Mouse (Mus musculus) right cerebral cortex, postnatal 4 days (tissue): ENCODE measurements around the gene Tmem259.

Source experiments
- DNase-seq: peaks from one replicate; pipeline ENCODE4 v3.0.0-alpha.2; 2022

Gene Tmem259

DNA sequence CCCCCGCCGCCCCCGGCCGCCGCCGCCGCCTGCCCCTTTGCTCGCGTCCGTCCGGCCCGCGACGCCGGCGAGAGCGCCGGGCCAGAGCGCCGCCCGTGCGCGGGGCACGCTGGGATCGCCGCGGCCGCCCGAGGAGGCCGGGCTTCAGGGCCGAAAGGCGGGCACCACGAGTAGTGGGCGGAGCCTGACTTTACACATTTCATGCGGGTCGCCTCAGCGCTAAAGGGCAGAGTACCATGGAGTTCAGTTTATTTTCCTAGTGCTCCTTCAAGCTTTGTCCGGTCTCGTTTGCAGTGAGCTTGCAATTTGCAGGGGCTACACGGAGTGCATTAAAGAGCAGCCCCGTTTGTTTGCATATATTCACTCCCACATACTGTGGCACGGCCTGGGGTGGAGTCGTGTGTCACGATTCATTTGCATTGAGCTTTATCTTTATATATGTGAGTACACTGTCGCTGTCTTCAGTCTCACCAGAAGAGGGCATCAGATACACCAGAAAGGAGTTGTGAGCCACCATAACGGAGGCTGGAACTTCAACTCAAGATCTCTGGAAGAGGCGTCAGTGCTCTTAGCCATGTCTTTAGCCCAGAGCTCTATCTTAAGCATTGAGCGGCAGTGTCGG is at the start of gene Tmem259:
Gene Tmem259, minus strand, starts transcription at position 136 of the 622 bp plus-strand sequence.
- DNase-seq, result peak; percentile 78

DNA sequence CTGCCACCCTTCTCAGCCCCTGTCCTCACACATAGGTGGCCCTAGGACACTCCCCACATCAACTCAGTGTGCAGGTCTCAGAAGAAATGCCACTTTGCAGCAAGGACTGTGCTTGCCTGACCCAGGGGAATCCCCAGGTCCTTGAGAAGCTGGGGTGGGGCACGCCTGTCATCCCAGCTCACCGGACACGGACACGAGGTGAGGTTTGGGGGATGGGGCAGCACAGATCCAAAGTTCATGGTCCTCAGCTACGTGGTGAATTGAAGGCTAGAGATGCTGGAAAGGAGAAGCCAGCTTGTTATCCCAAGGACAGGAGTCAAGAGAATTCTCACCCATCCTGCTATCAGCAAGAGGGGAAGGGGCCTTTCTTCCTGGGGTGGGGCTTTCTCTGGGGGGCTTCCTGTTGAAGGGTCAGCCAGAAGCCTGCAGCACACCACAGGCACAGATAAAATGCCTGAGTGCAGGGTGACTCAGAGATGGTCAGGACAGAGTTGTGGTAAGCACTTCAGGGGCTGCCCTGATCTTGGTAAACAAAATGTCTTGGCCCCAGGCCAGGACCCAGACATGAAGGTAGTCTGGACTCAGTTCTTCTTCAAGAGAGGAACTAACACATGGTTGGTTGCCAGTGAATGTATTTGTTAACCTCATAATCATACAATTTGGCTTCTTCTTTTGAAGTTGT is 48.8 kb upstream of the Tmem259 start:
- DNase-seq, result no peak

DNA sequence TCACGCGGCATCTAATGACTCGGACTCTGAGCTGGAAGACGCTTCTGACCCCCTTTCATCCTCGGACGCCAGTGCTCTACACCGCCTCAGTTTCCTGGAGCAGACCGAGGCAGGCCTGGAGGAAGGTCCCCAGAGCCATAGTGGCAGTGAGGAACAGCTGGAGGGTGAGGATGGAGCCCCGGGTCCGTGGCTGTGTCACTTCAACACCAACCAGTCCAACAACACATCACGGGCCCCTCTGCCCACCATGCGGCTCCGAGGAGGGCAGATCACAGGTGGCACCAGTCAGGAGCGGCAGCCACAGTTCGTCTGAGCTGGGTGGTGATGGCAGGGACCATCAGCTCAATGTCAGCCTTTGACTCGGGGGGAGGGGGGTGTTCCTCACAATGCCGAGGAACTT is 46.6 kb upstream of the Tmem259 start:
- DNase-seq, result no peak

DNA sequence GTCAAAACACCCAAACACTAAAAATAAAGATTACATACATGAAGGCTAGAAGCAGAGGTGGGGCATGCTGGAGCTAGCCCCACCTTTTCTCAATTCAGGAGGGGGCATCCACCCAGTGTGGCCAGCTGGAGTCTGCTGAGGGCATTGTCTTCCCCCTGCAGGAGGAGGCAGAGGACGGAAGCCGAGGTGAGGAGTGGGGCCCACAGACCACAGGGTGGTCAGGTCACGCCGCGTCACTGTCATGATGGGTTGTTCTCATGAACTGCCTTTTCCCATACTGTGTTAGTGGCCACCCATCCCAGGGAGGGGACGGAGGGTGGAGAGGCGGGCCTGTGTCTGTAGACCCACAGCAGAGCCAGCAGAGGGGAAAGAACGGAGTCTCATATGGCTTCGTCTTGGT is 46.1 kb upstream of the Tmem259 start:
- no peak for DNase-seq

DNA sequence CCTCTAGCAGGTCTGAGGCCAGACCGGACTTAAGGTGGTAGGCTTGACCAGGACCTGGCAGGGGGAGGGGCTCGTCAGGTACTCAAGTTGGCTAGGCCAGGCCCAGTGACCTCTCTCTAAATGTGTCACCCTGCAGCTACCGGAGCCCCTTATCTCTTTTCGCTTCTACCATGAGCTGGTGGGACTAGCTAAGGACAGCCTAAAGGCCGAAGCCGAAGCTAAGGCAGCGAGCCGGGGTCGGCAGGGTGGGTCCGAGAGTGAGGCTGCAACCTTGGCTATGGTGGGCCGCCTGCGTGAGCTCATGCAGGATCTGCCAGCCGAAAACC is 44.4 kb upstream of the Tmem259 start:
- no peak for DNase-seq

DNA sequence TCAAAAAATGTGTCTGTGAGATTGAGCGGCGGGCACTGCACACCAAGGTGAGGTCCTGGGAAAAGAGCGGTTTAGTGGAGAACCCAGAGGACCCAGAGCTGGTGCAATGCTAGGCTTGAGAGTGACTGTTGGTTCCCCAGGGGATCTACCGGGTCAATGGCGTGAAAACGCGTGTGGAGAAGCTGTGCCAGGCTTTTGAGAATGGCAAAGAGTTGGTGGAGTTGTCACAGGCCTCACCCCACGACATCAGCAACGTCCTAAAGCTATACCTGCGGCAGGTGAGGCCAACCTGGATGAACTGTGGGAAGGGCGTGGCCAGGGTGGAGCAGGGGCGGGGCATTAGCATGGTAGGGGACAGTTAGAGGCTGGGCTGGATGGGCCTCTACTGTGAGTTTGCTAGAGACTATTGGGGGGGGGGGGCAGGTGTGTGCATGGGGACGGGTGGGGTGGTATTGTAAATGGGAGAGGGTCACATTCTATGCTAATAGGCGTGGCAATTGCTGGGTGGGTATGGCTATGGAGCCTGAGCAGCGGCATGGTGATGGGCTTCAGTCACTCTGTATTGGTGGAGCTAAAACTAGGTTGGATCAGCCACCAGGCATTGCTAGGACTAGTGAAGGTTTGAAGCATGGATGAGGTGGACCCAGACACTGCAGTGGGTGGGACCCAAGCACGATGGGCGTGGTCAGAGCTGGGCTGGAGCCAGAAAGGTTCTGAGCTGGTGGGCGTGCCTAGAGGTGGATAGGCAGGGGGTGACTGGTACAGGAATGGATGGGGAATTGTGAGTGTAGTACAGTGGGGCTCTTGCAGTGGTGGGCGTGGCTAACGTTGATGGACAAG is 43.8 kb upstream of the Tmem259 start:
- DNase-seq, result no peak

DNA sequence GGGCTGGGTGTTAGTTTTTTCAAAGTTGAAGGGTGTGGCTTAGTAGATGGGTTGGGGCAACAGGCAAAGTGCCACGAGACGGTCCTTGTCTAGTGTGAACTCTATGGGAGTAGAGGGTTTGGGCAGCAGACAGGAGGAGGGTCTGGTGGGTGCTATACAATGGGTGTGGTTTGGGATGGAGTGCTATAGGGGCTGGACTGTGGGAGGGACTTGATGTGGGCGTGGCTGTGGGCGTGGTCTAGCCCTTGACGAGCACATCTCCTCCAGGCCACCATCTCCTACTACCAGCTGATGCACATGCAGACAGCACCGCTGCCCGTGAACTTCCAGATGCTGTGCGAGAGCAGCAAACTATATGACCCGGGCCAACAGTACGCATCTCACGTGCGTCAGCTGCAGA is 41.8 kb upstream of the Tmem259 start:
- DNase-seq, result no peak

DNA sequence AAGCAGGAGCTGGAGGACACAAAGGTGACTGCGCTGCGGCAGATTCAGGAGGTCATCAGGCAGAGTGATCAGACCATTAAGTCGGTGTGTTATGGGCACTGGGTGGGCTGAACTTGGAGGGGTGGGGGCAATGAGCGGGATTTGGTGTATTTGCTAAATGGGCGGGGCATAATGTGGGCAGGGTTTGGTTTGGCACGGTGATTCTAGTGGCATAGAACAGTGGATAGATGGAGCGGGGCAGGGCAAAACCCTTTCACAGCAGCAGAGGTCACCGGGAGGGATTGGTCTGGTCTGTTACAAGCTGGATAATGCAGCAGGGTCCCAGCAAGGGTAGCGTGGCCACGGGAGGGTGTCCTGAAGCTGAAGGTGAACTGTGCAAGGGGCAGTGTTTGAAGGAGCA is 41.3 kb upstream of the Tmem259 start:
- DNase-seq, result no peak

DNA sequence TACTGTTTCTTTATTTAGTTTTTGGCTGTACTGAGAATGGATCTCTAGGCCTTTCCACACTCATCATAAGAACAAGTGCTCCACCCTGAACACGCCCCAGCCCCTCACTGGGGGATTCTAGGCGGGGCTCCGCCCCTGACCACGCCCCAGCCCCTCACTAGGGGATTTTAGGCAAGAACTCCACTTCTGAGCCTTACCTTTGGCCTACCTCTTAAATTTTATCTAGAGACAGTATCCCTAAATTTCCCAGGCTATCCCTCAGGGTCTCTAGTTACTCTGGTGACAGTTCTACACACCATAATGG is 40.9 kb upstream of the Tmem259 start:
- DNase-seq, result no peak

DNA sequence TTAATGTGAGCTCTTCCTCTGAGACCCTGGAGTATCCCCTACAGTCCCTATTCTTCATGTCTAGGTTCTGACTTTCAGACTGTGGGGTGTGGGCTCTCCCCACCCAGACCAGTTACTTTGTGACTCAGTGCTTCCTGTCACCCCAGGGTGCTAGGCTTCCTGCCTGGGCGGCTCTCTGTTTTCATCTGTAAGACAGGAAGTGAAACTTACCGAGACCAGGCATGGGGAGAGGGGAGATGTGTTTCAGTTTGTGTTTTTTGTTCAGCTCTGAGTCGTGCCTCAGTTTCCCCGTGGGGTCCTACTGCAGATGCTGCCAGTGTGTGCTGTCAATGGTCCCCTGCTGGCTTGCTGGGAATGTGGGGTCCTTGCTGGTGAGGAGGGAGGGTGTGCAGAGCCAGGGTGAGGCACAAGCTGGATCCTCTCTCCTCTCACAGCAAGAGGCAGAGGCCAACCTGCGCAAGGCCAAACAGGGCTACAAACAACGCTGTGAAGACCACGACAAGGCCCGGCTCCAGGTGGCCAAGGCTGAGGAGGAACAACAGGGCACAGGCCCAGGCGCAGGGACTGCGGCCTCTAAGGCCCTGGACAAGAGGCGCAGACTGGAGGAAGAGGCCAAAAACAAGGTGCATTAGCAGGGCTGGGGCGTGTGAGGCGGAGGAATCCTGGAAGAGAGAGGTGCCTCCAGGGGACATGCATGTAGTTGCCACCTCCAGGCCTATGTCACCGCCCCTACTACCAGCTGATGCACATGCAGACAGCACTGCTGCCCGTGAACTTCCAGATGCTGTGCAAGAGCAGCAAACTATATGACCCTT is 40.3 kb upstream of the Tmem259 start:
- no peak for DNase-seq

DNA sequence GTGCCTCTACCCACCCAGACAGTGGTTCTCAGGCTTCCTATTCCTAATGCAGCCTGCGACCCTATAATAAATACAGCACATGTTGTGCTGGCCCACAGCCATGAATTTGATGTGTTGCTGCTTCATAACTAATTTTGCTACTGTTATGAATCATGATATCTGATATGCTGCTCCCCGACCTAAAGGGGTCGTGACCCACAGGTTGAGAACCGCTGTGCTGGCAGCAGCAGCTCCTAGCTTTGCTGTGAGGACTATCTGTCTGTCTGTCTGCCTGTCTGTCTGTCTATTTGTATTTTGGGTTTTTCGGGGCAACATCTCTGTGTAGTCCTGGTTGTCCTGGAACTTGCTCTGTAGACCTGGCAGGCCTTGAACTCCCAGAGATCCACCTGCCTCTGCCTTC is 39.6 kb upstream of the Tmem259 start:
- DNase-seq, result no peak

DNA sequence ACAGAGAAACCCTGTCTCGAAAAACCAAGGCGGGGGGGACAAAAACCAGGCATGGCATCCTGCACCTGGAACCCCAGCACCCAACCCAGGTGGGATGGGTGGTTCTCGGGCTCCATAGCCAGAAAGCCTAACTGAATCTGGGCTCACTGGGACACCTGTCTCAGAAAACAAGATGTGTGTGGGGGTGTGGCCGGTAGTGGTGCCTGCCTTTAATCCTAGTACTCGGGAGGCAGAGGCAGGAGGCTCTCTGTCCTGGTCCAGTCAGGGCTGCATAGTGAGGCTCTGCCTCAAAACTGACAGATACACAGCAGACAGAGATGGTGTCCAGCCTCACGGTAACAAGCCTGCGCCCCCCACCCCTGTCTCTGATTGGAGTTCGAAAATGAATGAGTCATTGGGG is 38.7 kb upstream of the Tmem259 start:
- DNase-seq, result no peak

DNA sequence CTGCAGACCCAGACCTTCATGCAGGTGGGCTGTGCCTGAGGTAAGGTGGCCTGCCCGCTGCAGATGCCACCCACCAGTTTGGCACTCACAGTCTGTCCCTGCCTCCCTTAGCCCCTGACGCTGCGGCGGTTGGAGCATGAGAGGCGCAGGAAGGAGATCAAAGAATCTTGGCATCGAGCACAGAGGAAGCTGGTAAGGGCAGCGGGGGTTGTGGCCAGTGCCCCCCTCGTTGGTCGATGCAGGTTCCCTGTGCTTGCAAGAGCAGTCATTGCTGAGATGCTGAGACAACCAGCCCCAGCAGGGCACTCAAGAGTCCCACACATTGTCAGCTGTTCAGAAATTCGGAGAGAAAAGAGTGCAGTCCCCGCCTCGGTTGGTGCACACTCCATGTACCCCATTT is 38.0 kb upstream of the Tmem259 start:
- DNase-seq, result no peak

DNA sequence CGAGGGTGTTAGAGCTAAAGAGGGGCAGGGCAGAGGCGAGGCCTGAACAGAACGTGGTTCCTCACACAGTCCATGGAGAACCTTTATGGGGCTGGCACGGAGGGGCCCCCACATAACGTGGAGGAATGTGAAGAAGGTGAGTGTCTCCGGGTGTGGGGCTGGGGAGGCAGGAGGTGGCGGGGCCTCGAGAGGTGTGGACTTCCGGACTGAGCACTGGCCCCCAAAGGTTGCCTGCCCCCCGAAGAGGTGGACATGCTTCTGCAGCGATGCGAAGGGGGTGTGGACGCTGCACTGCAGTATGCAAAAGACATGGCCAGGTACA is 37.2 kb upstream of the Tmem259 start:
- no peak for DNase-seq

DNA sequence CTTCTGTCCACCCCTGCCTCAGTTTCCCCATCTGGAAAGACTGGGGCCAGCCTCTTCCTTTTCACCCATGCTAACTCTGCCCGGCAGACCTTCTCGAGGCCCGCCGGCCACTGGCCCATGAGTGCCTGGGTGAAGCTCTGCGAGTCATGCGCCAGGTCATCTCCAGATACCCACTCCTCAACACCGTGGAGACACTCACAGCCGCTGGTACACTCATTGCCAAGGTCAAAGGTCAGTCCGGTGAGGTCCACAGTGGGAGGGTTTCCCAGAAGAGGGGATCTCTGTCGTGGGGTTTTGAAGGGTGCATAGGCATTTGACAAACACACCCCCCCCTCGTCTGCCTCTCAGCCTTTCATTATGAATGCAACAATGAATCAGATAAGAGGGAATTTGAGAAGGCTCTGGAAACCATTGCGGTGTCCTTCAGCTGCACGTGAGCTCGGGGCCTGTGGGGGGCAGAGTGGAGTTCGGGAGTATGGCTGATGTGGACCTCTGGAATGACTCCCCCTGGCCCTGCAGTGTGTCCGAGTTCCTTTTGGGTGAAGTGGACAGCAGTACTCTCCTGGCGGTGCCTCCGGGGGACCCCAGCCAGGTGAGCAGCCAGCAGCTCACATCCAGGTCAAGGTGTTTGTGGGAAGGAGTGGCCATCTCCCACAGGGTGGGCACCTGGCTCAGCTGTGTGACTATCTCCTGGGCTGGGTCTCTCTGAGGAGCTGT is 36.6 kb upstream of the Tmem259 start:
- no peak for DNase-seq

DNA sequence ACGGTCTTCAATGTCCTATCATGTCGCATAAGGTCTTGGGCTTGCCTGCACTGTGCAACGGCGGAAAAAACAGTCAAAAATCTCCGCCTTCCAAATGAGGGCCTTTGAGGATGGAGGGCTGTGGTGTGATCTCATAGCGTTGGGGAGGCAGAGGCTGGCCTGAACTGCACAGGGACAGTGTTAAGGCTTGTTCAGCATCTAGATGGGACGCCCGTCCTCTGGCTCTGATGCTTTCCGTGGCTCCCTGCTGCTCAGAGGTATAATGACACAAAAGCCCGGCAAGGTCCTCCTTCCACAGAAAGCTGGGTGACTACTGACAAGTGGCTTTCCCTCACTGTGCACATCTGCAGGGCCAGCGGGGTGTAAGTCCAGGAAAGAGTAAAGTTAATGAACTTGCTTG is 36.1 kb upstream of the Tmem259 start:
- no peak for DNase-seq

DNA sequence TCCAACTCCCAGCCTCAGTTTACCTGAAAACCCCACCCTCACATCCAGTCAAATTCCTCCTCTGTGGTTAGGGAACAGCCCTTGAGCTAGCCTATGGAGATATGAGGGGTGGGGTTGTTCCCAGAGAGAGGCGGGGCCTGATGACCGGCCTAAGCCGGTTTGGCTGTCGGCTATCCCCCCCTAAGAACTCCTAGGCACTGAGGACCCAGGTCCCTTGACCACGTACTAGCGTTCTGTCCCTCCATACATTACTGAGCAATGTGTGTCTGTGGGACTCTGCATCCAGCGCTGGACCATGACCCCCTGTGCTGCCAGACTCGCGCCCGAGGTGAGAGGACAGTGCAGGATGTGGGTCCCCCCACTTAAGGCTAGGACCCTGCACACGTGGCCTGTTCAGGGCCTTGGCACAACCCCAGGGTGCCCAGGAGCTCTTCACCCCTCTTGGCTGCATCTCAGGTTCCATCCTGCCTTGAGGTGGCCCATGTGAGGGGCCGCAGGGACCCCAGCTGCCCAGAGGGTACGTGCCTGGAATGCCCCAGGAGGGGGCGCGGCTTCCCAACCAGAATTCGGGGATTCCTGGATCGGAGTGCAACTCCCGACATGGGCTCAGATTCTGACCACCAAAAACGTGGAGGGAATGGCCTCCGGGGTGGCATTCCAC is 35.5 kb upstream of the Tmem259 start:
- DNase-seq, result no peak

DNA sequence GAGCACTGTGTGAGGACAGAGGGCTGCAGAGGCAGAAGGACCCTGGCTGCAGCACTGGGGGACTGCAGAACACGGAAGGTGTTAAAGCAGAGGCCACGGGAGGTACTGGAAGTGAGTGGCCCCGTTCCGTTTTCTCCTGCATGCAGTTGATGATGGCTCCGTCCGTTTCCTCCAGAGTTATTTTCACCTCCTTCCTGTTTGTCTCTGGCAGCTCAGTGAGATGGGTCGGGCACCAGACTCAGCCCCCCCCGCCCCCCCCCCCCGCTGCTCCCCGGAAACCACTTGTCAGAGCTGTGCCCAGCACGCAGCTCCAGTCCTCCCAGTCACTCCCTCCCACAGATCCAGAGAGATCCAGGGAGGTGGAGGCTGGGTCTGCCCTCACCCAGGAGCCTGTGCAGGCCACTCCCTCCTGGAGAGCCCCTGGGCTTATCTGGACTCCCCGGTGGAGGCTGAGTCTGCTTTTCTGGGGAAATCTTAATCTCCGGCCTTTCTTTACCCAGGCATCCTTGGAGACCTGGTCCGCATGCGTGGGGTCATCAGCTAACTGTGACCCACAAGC is 34.7 kb upstream of the Tmem259 start:
- DNase-seq, result no peak

DNA sequence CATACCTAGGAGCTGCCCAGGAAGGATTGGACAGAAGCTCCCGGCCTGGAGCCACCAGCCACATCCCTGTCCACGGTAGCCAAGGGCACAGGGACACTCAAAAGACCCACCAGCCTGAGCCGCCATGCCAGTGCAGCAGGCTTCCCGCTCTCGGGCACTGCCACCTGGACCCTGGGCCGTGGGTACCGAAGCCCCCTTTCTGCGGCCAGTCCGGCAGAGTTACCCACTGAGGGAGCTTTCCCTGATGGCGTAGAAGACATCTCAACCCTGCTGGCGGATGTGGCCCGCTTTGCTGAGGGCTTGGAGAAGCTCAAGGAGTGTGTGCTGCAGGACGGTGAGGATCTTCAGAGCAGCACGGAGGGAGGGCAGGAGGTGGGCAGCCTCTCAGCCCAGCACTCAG is 33.6 kb upstream of the Tmem259 start:
- DNase-seq, result no peak

DNA sequence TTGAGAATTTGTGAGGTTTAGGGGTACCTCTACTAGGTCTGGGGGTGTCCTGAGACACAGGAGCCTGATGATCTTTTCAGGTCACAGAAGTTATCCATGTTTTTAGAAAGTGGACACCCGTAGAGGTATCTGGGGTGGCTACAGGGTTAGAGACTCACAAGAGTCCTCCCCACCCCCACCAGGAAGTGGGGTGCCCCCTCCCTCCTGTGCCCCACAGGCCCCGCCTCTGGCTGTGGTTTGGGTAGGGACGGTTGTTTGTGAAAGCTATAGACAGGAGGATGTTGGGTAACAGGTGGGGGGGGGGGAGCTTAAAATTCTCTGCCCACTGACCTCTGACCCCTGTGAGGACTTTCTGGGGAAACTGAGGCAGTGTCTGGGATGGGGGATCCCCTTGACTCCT is 33.2 kb upstream of the Tmem259 start:
- DNase-seq, result no peak

DNA sequence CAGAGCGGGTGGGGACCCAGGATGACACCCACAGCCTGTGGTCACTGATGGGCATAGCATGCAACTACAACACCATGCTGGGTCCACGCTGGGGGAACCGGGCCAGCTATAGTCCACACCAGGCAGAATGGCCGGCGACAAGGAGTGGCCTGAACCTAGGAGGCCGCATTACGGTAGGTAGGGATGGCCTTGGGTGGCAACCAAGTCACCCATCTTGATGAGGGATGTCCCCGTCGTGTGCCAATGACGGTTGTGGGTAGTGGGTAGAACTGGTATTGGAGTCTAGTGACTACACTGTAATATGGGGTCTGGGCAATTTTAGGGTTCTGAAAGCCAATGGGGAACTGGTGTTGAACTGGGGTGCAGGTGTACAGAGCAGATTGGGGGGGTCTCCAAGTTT is 32.8 kb upstream of the Tmem259 start:
- DNase-seq, result no peak

DNA sequence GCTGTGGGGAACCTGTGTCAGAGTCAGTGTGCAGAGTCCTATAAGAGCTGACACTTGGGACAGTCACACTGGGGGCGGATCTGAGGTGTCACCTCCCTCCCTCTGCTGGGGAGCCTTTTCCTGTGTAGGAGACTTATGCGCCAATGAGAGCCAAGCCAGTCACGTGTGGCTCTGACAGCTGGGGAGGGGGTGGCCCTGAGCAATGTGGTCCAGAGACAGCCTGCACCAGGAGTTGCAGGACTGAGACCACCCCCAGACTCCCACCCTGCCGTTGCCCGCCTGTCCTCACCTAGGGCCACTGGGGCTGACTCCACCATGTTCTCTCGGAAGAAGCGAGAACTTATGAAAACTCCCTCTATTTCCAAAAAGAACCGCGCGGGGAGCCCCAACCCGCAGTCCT is 32.4 kb upstream of the Tmem259 start, which contains the start of gene Arhgap45:
Gene Arhgap45, plus strand, starts transcription at position 143 of the 400 bp plus-strand sequence.
- DNase-seq, result no peak
